Mouse (Mus musculus): ENCODE results near the gene Erf. TPM values are rescaled to one million over a fixed set of nuclear protein-coding genes. Genes with fewer than 3 reads are reported as not detected.

The Erf gene
- polyA plus RNA-seq, 1 experiment from 2014 or later = 7.8 TPM

- 0 out of 2 replicates have a peak overlapping the region, but pooled peaks have one; percentile 9 for H3K4me2 ChIP-seq (replicated peaks; ENCODE audit: low read depth)
- 84% methylated on average over 22 of the region's 22 CpGs for WGBS
- H3K27ac ChIP-seq (ENCODE audit: low read depth, low read length) = no peak overlapping the region
- no peak for TF ChIP-seq CTCF (IDR thresholded peaks at IDR 0.05; ENCODE audit: low read depth)
- ATAC-seq = no peak
- peaks cover 27% of the 10 kb centered on the region for H3K36me3 ChIP-seq (ENCODE audit: control insufficient read depth, insufficient read depth)
- no peak overlapping the region for H3K9ac ChIP-seq (ENCODE audit: low read depth, low read length)
- no peaks in the 10 kb centered on the region for H3K27me3 ChIP-seq (replicated peaks; ENCODE audit: control insufficient read depth, insufficient read depth, low read length)
- H3K4me1 ChIP-seq (replicated peaks; ENCODE audit: control insufficient read depth, insufficient read depth, low read length) = peaks cover 19% of the 10 kb centered on the region; the same call in 1 of the 2 replicates
- H3K9me3 ChIP-seq (ENCODE audit: control insufficient read depth) = no peaks in the 10 kb centered on the region
- no peak overlapping the region for H3K4me3 ChIP-seq (ENCODE audit: low read depth, low read length)
Measured at GRCm38 (mm10) chr7:25273259-25274241, 23.0 kb upstream of the Erf start.

- H3K36me3 ChIP-seq (ENCODE audit: control insufficient read depth, insufficient read depth) = peaks cover 27% of the 10 kb centered on the region
- no peak for ATAC-seq
- 87% methylated on average over 37 of the region's 38 CpGs for WGBS
- peaks cover 15% of the 10 kb centered on the region; the same call in 1 of the 2 replicates for H3K4me1 ChIP-seq (replicated peaks; ENCODE audit: control insufficient read depth, insufficient read depth, low read length)
- no peak overlapping the region for H3K9ac ChIP-seq (ENCODE audit: low read depth, low read length)
- no peaks in the 10 kb centered on the region for H3K9me3 ChIP-seq (ENCODE audit: control insufficient read depth)
- H3K4me3 ChIP-seq (ENCODE audit: low read depth, low read length) = no peak overlapping the region
- no peak overlapping the region for H3K27ac ChIP-seq (ENCODE audit: low read depth, low read length)
- no peak overlapping the region for H3K4me2 ChIP-seq (replicated peaks; ENCODE audit: low read depth)
- H3K27me3 ChIP-seq (replicated peaks; ENCODE audit: control insufficient read depth, insufficient read depth, low read length) = no peaks in the 10 kb centered on the region
- no peak for TF ChIP-seq CTCF (IDR thresholded peaks at IDR 0.05; ENCODE audit: low read depth)
Measured at GRCm38 (mm10) chr7:25272445-25273258, 22.1 kb upstream of the Erf start.

- WGBS = 91% methylated on average over 30 of the region's 30 CpGs
- no peak overlapping the region for H3K4me3 ChIP-seq (ENCODE audit: low read depth, low read length)
- no peak for ATAC-seq
- H3K4me2 ChIP-seq (replicated peaks; ENCODE audit: low read depth) = no peak overlapping the region
- H3K9ac ChIP-seq (ENCODE audit: low read depth, low read length) = no peak overlapping the region
- H3K27ac ChIP-seq (ENCODE audit: low read depth, low read length) = no peak overlapping the region
- no peak for TF ChIP-seq CTCF (IDR thresholded peaks at IDR 0.05; ENCODE audit: low read depth)
- H3K36me3 ChIP-seq (ENCODE audit: control insufficient read depth, insufficient read depth) = peaks cover 27% of the 10 kb centered on the region
- H3K27me3 ChIP-seq (replicated peaks; ENCODE audit: control insufficient read depth, insufficient read depth, low read length) = no peaks in the 10 kb centered on the region
- H3K4me1 ChIP-seq (replicated peaks; ENCODE audit: control insufficient read depth, insufficient read depth, low read length) = peaks cover 11% of the 10 kb centered on the region; the same call in 1 of the 2 replicates
- H3K9me3 ChIP-seq (ENCODE audit: control insufficient read depth) = no peaks in the 10 kb centered on the region
Measured at GRCm38 (mm10) chr7:25271651-25272444, 21.3 kb upstream of the Erf start.

GRCm38 (mm10) chr7:25270652-25271633 lies 20.4 kb upstream of the Erf start:
- H3K27me3 ChIP-seq (replicated peaks; ENCODE audit: control insufficient read depth, insufficient read depth, low read length) = no peaks in the 10 kb centered on the region
- H3K36me3 ChIP-seq (ENCODE audit: control insufficient read depth, insufficient read depth) = peaks cover 27% of the 10 kb centered on the region
- no peak for ATAC-seq
- H3K4me3 ChIP-seq (ENCODE audit: low read depth, low read length) = no peak overlapping the region
- H3K9ac ChIP-seq (ENCODE audit: low read depth, low read length) = no peak overlapping the region
- H3K27ac ChIP-seq (ENCODE audit: low read depth, low read length) = no peak overlapping the region
- H3K9me3 ChIP-seq (ENCODE audit: control insufficient read depth) = no peaks in the 10 kb centered on the region
- 92% methylated on average over 35 of the region's 35 CpGs for WGBS
- peaks cover 7% of the 10 kb centered on the region; the same call in 1 of the 2 replicates for H3K4me1 ChIP-seq (replicated peaks; ENCODE audit: control insufficient read depth, insufficient read depth, low read length)
- no peak overlapping the region for H3K4me2 ChIP-seq (replicated peaks; ENCODE audit: low read depth)
- TF ChIP-seq CTCF (IDR thresholded peaks at IDR 0.05; ENCODE audit: low read depth) = no peak
